Mouse (Mus musculus) liver, postnatal 0 days (tissue): Measurements from ENCODE around the gene Frmd4b.

ENCODE experiments used
- CTCF ChIP-seq: sonication (generic); IDR thresholded peaks from 2 replicates; pipeline ENCODE4 v1.5.1; 2016; ENCODE audit warnings: antibody characterized with exemption, low read depth
- EP300 ChIP-seq: IDR thresholded peaks from 2 replicates; pipeline ENCODE4 v1.6.1; 2016; ENCODE audit warnings: antibody characterized with exemption, low read depth, mild to moderate bottlenecking

DNA sequence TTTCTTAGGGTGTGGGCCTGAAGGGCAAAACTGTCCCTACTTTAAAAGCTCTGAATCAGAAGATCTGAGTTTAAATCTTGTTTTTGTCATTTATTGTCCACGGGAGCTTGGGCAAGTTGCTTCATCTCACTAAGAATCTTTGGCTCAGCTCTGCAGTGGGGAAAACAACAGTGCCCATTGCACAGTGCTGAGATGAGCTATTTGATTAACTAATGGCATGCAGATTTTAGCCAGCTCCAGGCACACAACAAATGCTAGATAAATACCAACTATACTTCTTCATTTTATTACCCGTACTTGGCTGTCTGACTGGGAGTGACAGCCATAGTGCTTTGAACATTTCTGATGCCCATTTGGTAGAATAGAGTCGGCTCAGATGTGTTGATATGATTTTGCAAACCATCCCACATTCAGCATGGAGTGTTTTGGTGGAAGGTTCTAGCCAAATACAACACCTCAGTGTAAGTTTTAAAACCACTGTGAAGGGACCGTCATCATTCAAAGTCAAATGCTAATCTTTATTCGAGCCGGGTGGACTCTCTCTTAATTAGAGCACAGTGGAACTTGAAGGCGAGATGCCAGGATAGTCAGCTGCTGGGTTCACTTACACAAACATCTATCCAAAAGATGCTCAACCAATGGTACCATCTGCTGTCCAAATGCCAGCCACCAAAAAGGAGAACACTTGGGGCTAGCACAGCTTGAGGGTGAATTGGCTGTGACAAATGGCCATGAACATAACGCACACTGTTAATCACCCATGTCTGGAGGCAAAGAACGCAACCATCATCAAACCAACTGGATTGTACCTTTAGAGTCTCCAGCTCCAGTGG lies 313.8 kb downstream of the Frmd4b start:
- TF ChIP-seq CTCF (no peak), EP300 (no peak)
